Mouse (Mus musculus) cerebellum, adult 9-10 months (tissue): Measurements from ENCODE around the gene Olfr1294.

ENCODE experiments used
- DNase-seq: peaks from one replicate; pipeline ENCODE4 v3.0.0; 2022

Olfr1294 gene

GRCm38 (mm10) chr2:111540191-111540590 is at the start of gene Olfr1294:
Gene Olfr1294, minus strand, starts transcription at chr2:111540291.
- DNase-seq: no peak

GRCm38 (mm10) chr2:111569581-111569980 is 29.5 kb upstream of the Olfr1294 start, which contains the start of gene Olfr1295:
Gene Olfr1295, minus strand, starts transcription at chr2:111569681.
- DNase-seq: no peak

GRCm38 (mm10) chr2:111524903-111525302 is 15.2 kb downstream of the Olfr1294 start, which contains the start of gene Olfr1293-ps:
Gene Olfr1293-ps, plus strand, starts transcription at chr2:111525203.
- no peak for DNase-seq

GRCm38 (mm10) chr2:111517451-111517850 is 22.6 kb downstream of the Olfr1294 start:
- DNase-seq: no peak

- no peak for DNase-seq
Measured at GRCm38 (mm10) chr2:111496880-111497279, 43.2 kb downstream of the Olfr1294 start, which contains the start of gene Olfr1291-ps1. Gene Olfr1291-ps1, plus strand, starts transcription at chr2:111497180.

GRCm38 (mm10) chr2:111493729-111494128 is 46.4 kb downstream of the Olfr1294 start, which contains the start of gene Olfr1290:
Gene Olfr1290, minus strand, starts transcription at chr2:111493829.
- DNase-seq: no peak
